ENCODE assay signal across 27 mouse cellular contexts in the genomic region with DNA sequence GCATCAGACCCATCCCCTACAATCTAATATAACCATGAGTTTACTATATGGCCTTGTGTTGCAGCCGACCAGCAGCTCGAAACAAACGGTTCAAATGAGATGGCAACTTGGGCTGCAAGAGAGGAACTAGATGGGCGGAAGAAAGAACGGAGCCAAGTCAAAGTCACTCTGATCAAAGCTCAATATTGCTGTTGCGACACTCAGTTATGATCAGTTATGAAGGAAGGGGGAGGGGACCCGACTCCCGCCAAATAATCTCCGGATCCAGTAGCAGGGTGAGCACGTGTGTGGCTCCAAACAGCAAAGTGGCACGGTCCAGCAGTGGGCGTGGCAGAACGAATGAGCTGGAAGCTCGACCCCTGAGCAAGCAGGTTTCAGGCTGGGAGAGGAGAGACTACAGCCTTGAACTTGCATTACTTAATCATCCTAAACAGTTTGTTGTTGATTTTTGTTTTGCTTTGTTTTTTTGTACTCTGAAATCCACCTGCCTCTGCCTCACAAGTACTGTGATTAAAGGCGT. TPM values are rescaled to one million over a fixed set of nuclear protein-coding genes. Genes with fewer than 3 reads are reported as not detected.
DNase-seq lines count a peak whose midpoint lies in the region; ATAC-seq and TF ChIP-seq lines count a peak whose summit lies in the region.
"Had no signal": no experiment of that assay in that cellular context is flagged by ENCODE, and none has a peak within 500 bp of the region (broad histone marks: within the 10 kb centered on the region; RNA-seq: fewer than 3 reads in every experiment).

No protein-coding gene starts in this region.

- 19% methylated on average over 15 of the region's 15 CpGs for WGBS in liver, adult 2 months
- 83% methylated on average over 15 of the region's 15 CpGs for WGBS in liver, postnatal 0 days (ENCODE audit: insufficient replicate concordance)
- 87% methylated on average over 15 of the region's 15 CpGs for WGBS in intestine, embryonic 15.5 days

- TF ChIP-seq POLR2A in liver, adult 2 months (IDR thresholded peaks at IDR 0.05; ENCODE audit: extremely low read depth, insufficient read depth, low read length) = no peak

- H3K27ac ChIP-seq in liver, adult 2 months (replicated peaks; ENCODE audit: insufficient read depth, low read depth, low read length) = no peak overlapping the region; the same call in 1 of the 2 replicates
- H3K27ac ChIP-seq in liver, postnatal 0 days (ENCODE audit: low read depth) = no peak overlapping the region
- no peak overlapping the region for H3K27ac ChIP-seq in intestine, embryonic 15.5 days
- H3K27ac ChIP-seq: embryonic facial prominence, embryonic 10.5 days; embryonic facial prominence, embryonic 12.5 days; forebrain, embryonic 13.5 days; forebrain, embryonic 15.5 days had no signal

- TF ChIP-seq EP300 in liver, postnatal 0 days (IDR thresholded peaks at IDR 0.05; ENCODE audit: low read depth) = no peak

- no peaks in the 10 kb centered on the region for H3K27me3 ChIP-seq in liver, adult 2 months (ENCODE audit: control insufficient read depth, insufficient read depth, low read length)
- H3K27me3 ChIP-seq in liver, postnatal 0 days (ENCODE audit: insufficient read depth, low read length) = no peaks in the 10 kb centered on the region
- H3K27me3 ChIP-seq in intestine, embryonic 15.5 days (replicated peaks) = no peaks in the 10 kb centered on the region
- H3K27me3 ChIP-seq: CH12.LX; embryonic facial prominence, embryonic 12.5 days; forebrain, embryonic 13.5 days; forebrain, embryonic 15.5 days; Patski had no signal

- H3K4me3 ChIP-seq in liver, adult 2 months (ENCODE audit: insufficient read depth, low read depth, low read length) = no peak overlapping the region
- H3K4me3 ChIP-seq in liver, postnatal 0 days (ENCODE audit: low read depth, low read length) = no peak overlapping the region
- H3K4me3 ChIP-seq in intestine, embryonic 15.5 days (replicated peaks) = no peak overlapping the region
- H3K4me3 ChIP-seq: embryonic facial prominence, embryonic 10.5 days; embryonic facial prominence, embryonic 12.5 days; forebrain, embryonic 13.5 days; forebrain, embryonic 15.5 days had no signal

- TF ChIP-seq CTCF in liver, adult 2 months (IDR thresholded peaks at IDR 0.05; ENCODE audit: low read depth, low read length) = no peak
- TF ChIP-seq CTCF in liver, postnatal 0 days (IDR thresholded peaks at IDR 0.05; ENCODE audit: low read depth) = no peak

- H3K9me3 ChIP-seq in liver, postnatal 0 days (ENCODE audit: low read length) = no peaks in the 10 kb centered on the region
- no peaks in the 10 kb centered on the region for H3K9me3 ChIP-seq in intestine, embryonic 15.5 days
- H3K9me3 ChIP-seq: embryonic facial prominence, embryonic 10.5 days; embryonic facial prominence, embryonic 12.5 days; forebrain, embryonic 13.5 days; forebrain, embryonic 15.5 days; G1E had no signal

- H3K36me3 ChIP-seq in liver, adult 2 months (ENCODE audit: control insufficient read depth, insufficient read depth, low read length) = no peaks in the 10 kb centered on the region
- H3K36me3 ChIP-seq in liver, postnatal 0 days (replicated peaks; ENCODE audit: insufficient read depth, low read length) = no peaks in the 10 kb centered on the region
- H3K36me3 ChIP-seq in intestine, embryonic 15.5 days = no peaks in the 10 kb centered on the region
- H3K36me3 ChIP-seq: embryonic facial prominence, embryonic 10.5 days; embryonic facial prominence, embryonic 12.5 days had no signal

- ATAC-seq in liver, postnatal 0 days = no peak
- no peak for ATAC-seq in intestine, embryonic 15.5 days
- ATAC-seq: activated CD4-positive, CD25-positive, alpha-beta regulatory T cell, adult 4 months; CD4-positive, CD25-positive, alpha-beta regulatory T cell, adult 4 months; forebrain, embryonic 13.5 days; forebrain, embryonic 15.5 days; forebrain, postnatal 0 days; Patski had no signal

- peaks cover 3% of the 10 kb centered on the region; the same call in 1 of the 2 replicates for H3K4me1 ChIP-seq in liver, adult 2 months (ENCODE audit: control insufficient read depth, insufficient read depth, low read length)
- no peaks in the 10 kb centered on the region for H3K4me1 ChIP-seq in liver, postnatal 0 days (ENCODE audit: insufficient read depth)
- H3K4me1 ChIP-seq in intestine, embryonic 15.5 days (replicated peaks) = no peaks in the 10 kb centered on the region
- H3K4me1 ChIP-seq: embryonic facial prominence, embryonic 10.5 days; embryonic facial prominence, embryonic 12.5 days; forebrain, embryonic 13.5 days; forebrain, embryonic 15.5 days had no signal

- no peak overlapping the region for H3K9ac ChIP-seq in liver, adult 2 months (ENCODE audit: low read depth, low read length)
- H3K9ac ChIP-seq in liver, postnatal 0 days (replicated peaks) = no peak overlapping the region
- no peak overlapping the region for H3K9ac ChIP-seq in intestine, embryonic 15.5 days
- H3K9ac ChIP-seq: embryonic facial prominence, embryonic 12.5 days; forebrain, embryonic 13.5 days; forebrain, embryonic 15.5 days; forebrain, postnatal 0 days had no signal

- H3K4me2 ChIP-seq in liver, postnatal 0 days (ENCODE audit: low read depth, low read length) = no peak overlapping the region
- no peak overlapping the region for H3K4me2 ChIP-seq in intestine, embryonic 15.5 days (replicated peaks)
- H3K4me2 ChIP-seq: embryonic facial prominence, embryonic 12.5 days; forebrain, embryonic 13.5 days; forebrain, embryonic 15.5 days had no signal

- H3K79me2 ChIP-seq in liver, adult 2 months (ENCODE audit: control insufficient read depth, insufficient read depth, low read length) = no peaks in the 10 kb centered on the region

- DNase-seq in liver, adult 2 months (ENCODE audit: extremely low read depth, low read depth, low spot score) = peak; percentile 90
- DNase-seq in liver, postnatal 0 days = no peak
- DNase-seq in R1 (ENCODE audit: low read depth, low spot score) = peak; percentile 62
- no peak for DNase-seq in kidney, adult 9 months
- DNase-seq: adrenal gland, adult 8-10 months; adrenal gland, postnatal 14 days; adrenal gland, postnatal 36 days; B cell, adult 2 months; cerebellum, adult 11-12 months; cerebellum, adult 2 months; cerebellum, adult 9-10 months; cerebellum, postnatal 10 days; cerebellum, postnatal 25 days; forebrain, postnatal 0 days had no signal

RNA-seq across cellular contexts. Expression of a gene that starts 10.0 kb away (rescaled TPM):
- 0.94 TPM in 1 of 2 replicates, not detected in the other for total RNA-seq in liver, adult 2 months (2014; rRNA removed)
- polyA plus RNA-seq in liver, adult 2 months (2012; rRNA removed) = 2.1 and 2.9 TPM in 2 replicates
- not detected in 2 replicates for polyA plus RNA-seq in liver, postnatal 0 days (2015; fragmentation: Nextera tagmentation; extraction: Ambion mirVana)
- not detected in 2 replicates for polyA plus RNA-seq in intestine, embryonic 15.5 days (2015; fragmentation: Nextera tagmentation; extraction: Ambion mirVana)
- total RNA-seq: forebrain, postnatal 0 days; G1E had no signal
- polyA plus RNA-seq: activated CD4-positive, CD25-positive, alpha-beta regulatory T cell, adult 4 months; CD4-positive, CD25-positive, alpha-beta regulatory T cell, adult 4 months; cortical plate, adult 2 months; embryonic facial prominence, embryonic 10.5 days; embryonic facial prominence, embryonic 12.5 days; embryonic facial prominence, embryonic 14.5 days; forebrain, embryonic 11.5 days; forebrain, embryonic 13.5 days; forebrain, embryonic 15.5 days; forebrain, postnatal 0 days; G1E had no signal

RNA-seq across cellular contexts. Expression of a gene that starts 10.0 kb away (rescaled TPM):
- 14.3 and 15.3 TPM in 2 replicates for total RNA-seq in liver, adult 2 months (2014; rRNA removed)
- polyA plus RNA-seq in liver, adult 2 months (2012; rRNA removed) = 31.9 and 57.9 TPM in 2 replicates
- polyA plus RNA-seq in liver, postnatal 0 days (2015; fragmentation: Nextera tagmentation; extraction: Ambion mirVana) = 9.7 and 11.8 TPM in 2 replicates
- polyA plus RNA-seq in intestine, embryonic 15.5 days (2015; fragmentation: Nextera tagmentation; extraction: Ambion mirVana) = 38.6 and 53.7 TPM in 2 replicates

RNA-seq across cellular contexts. Expression of a gene that starts 30.3 kb away (rescaled TPM):
- 20.6 and 27.7 TPM in 2 replicates for total RNA-seq in liver, adult 2 months (2014; rRNA removed)
- 7.9 and 11.7 TPM in 2 replicates for polyA plus RNA-seq in liver, adult 2 months (2012; rRNA removed)
- polyA plus RNA-seq in liver, postnatal 0 days (2015; fragmentation: Nextera tagmentation; extraction: Ambion mirVana) = 41.4 and 42.0 TPM in 2 replicates
- 97.9 and 98.4 TPM in 2 replicates for polyA plus RNA-seq in intestine, embryonic 15.5 days (2015; fragmentation: Nextera tagmentation; extraction: Ambion mirVana)

RNA-seq across cellular contexts. Expression of a gene that starts 30.5 kb away (rescaled TPM):
- total RNA-seq in liver, adult 2 months (2014; rRNA removed) = 8.2 and 8.7 TPM in 2 replicates
- polyA plus RNA-seq in liver, adult 2 months (2012; rRNA removed) = 15.0 and 19.6 TPM in 2 replicates
- polyA plus RNA-seq in liver, postnatal 0 days (2015; fragmentation: Nextera tagmentation; extraction: Ambion mirVana) = 2.6 and 3.1 TPM in 2 replicates
- polyA plus RNA-seq in intestine, embryonic 15.5 days (2015; fragmentation: Nextera tagmentation; extraction: Ambion mirVana) = 12.3 and 12.4 TPM in 2 replicates

RNA-seq across cellular contexts. Expression of a gene that starts 34.6 kb away (rescaled TPM):
- total RNA-seq in liver, adult 2 months (2014; rRNA removed) = 0.83 and 2.1 TPM in 2 replicates
- polyA plus RNA-seq in liver, adult 2 months (2012; rRNA removed) = 1.3 and 1.4 TPM in 2 replicates
- polyA plus RNA-seq in liver, postnatal 0 days (2015; fragmentation: Nextera tagmentation; extraction: Ambion mirVana) = 15.8 and 18.7 TPM in 2 replicates
- polyA plus RNA-seq in intestine, embryonic 15.5 days (2015; fragmentation: Nextera tagmentation; extraction: Ambion mirVana) = 37.2 and 39.3 TPM in 2 replicates

Comparison
In these comparisons a context has a peak if more than half of its experiments do, and no peak if none do; other contexts are left out.
1. DNase-seq: peak in liver, adult 2 months (single experiment) and R1 (single experiment); none in liver, postnatal 0 days (single experiment) and kidney, adult 9 months (single experiment).